Mouse (Mus musculus) embryo, embryonic 9.5 days (tissue): ENCODE data around the gene Acd.

Experiments used
- DNase-seq: peaks from one replicate; pipeline ENCODE4 v3.0.0-alpha.2; 2017; ENCODE audit errors: extremely low spot score

The Acd gene

DNA sequence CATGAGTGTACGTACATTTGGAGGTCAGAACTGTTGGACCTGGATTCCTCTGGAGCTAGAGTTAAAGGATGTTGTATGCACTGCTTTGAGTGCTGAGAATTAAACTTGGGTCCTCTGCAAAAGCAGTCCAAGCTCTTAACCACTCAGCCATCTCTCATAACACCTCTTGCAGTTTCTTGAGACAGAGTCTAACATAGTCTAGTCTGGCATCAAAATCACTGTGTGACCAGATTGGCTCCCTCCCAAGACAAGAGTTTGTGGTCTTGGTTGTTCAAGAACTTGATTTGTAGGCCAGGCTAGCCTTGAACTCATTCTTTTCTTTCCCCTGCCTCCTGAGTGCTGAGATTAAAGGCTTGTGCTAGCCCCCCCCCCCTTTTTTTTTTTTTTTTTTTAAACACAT is 52.0 kb downstream of the Acd start:
- no peak for DNase-seq
